Mouse (Mus musculus) bone marrow macrophage, adult 2 months (primary cell): ENCODE measurements around the gene Actr10. TPM values are rescaled to one million over a fixed set of nuclear protein-coding genes. Genes with fewer than 3 reads are reported as not detected.

Experiments used
- H3K27ac ChIP-seq: 2 replicates; pipeline ENCODE4 v1.5.1; 2012; ENCODE audit warnings: low read depth, low read length; ENCODE audit not compliant: insufficient read depth
- H3K4me1 ChIP-seq: 2 replicates; pipeline ENCODE4 v1.6.1; 2012; ENCODE audit warnings: low read length; ENCODE audit not compliant: control insufficient read depth, insufficient read depth
- H3K4me3 ChIP-seq: 2 replicates; pipeline ENCODE4 v1.5.1; 2012; ENCODE audit warnings: mild to moderate bottlenecking, low read length, moderate library complexity; ENCODE audit not compliant: insufficient read depth
- CTCF ChIP-seq: IDR thresholded peaks from 2 replicates; pipeline ENCODE4 v1.5.1; 2012; ENCODE audit warnings: low read depth, mild to moderate bottlenecking, low read length, moderate library complexity
- POLR2A ChIP-seq: IDR thresholded peaks from 2 replicates; pipeline ENCODE4 v1.6.1; 2012; ENCODE audit warnings: mild to moderate bottlenecking, low read depth, low read length, borderline replicate concordance
- polyA plus RNA-seq: library from polyadenylated mRNA; stranded (reverse); fragments of >200 nt; gene quantifications from 2 replicates; pipeline ENCODE4 v1.2.4, GENCODE M21; 2012; ENCODE audit not compliant: missing spikeins, insufficient read depth, insufficient read length

Actr10 gene
- polyA plus RNA-seq, 1 experiment = 114 TPM

GRCm38 (mm10) chr12:70908076-70908475 is 29.6 kb upstream of the Actr10 start:
- H3K27ac ChIP-seq = no peak overlapping the region
- no peak for TF ChIP-seq POLR2A
- no peak for TF ChIP-seq CTCF
- H3K4me3 ChIP-seq = no peak overlapping the region
- H3K4me1 ChIP-seq = peaks cover 6% of the 10 kb centered on the region

- TF ChIP-seq CTCF = peak; percentile 80
- TF ChIP-seq POLR2A = no peak
- Histone ChIP-seq H3K27ac (no peak overlapping the region), H3K4me1 (peaks cover 12% of the 10 kb centered on the region), H3K4me3 (no peak overlapping the region)
Measured at GRCm38 (mm10) chr12:70910241-70910720, 27.4 kb upstream of the Actr10 start.

GRCm38 (mm10) chr12:70911029-70911428 is 26.6 kb upstream of the Actr10 start:
- Histone ChIP-seq H3K4me3 (no peak overlapping the region), H3K4me1 (peaks cover 12% of the 10 kb centered on the region), H3K27ac (no peak overlapping the region)
- no peak for TF ChIP-seq POLR2A
- peak; percentile 72 for TF ChIP-seq CTCF

- no peak overlapping the region for H3K27ac ChIP-seq
- H3K4me1 ChIP-seq = peaks cover 12% of the 10 kb centered on the region
- TF ChIP-seq POLR2A (no peak), CTCF (no peak)
- no peak overlapping the region for H3K4me3 ChIP-seq
Measured at GRCm38 (mm10) chr12:70911676-70912379, 25.8 kb upstream of the Actr10 start.

- no peak overlapping the region for H3K4me3 ChIP-seq
- H3K4me1 ChIP-seq = peaks cover 12% of the 10 kb centered on the region
- no peak for TF ChIP-seq POLR2A
- TF ChIP-seq CTCF = peak; percentile 70
- no peak overlapping the region for H3K27ac ChIP-seq
Measured at GRCm38 (mm10) chr12:70913429-70913828, 24.2 kb upstream of the Actr10 start.

- H3K4me1 ChIP-seq = peaks cover 12% of the 10 kb centered on the region
- H3K4me3 ChIP-seq = no peak overlapping the region
- no peak overlapping the region for H3K27ac ChIP-seq
- TF ChIP-seq CTCF (no peak), POLR2A (no peak)
Measured at GRCm38 (mm10) chr12:70914387-70914786, 23.3 kb upstream of the Actr10 start.

GRCm38 (mm10) chr12:70929781-70930180 is 7.9 kb upstream of the Actr10 start:
- Histone ChIP-seq H3K27ac (no peak overlapping the region), H3K4me1 (no peaks in the 10 kb centered on the region), H3K4me3 (no peak overlapping the region)
- no peak for TF ChIP-seq CTCF
- TF ChIP-seq POLR2A = no peak

GRCm38 (mm10) chr12:70937150-70937549 is 507 bp upstream of the Actr10 start:
- Histone ChIP-seq H3K4me1 (peaks cover 8% of the 10 kb centered on the region), H3K27ac (peak overlapping the region; percentile 97), H3K4me3 (peak overlapping the region; percentile 89)
- TF ChIP-seq CTCF (no peak), POLR2A (no peak)

- TF ChIP-seq CTCF (no peak), POLR2A (no peak)
- H3K27ac ChIP-seq = no peak overlapping the region
- H3K4me1 ChIP-seq = peaks cover 8% of the 10 kb centered on the region
- H3K4me3 ChIP-seq = no peak overlapping the region
Measured at GRCm38 (mm10) chr12:70940806-70941205, 3.1 kb downstream of the Actr10 start.

GRCm38 (mm10) chr12:70944181-70944580 is 6.5 kb downstream of the Actr10 start:
- Histone ChIP-seq H3K4me1 (peaks cover 5% of the 10 kb centered on the region), H3K4me3 (no peak overlapping the region), H3K27ac (no peak overlapping the region)
- no peak for TF ChIP-seq POLR2A
- no peak for TF ChIP-seq CTCF
